Mouse (Mus musculus): ENCODE measurements around the gene Zfp874a.
A peak's percentile ranks its signal among the peaks of the same experiment; 100 is the strongest.
"Not testable (repeated sequence)": the region's sequence is repeated elsewhere in the genome, so short reads cannot be mapped to it uniquely, and the experiment has no call there.

Zfp874a gene

DNA sequence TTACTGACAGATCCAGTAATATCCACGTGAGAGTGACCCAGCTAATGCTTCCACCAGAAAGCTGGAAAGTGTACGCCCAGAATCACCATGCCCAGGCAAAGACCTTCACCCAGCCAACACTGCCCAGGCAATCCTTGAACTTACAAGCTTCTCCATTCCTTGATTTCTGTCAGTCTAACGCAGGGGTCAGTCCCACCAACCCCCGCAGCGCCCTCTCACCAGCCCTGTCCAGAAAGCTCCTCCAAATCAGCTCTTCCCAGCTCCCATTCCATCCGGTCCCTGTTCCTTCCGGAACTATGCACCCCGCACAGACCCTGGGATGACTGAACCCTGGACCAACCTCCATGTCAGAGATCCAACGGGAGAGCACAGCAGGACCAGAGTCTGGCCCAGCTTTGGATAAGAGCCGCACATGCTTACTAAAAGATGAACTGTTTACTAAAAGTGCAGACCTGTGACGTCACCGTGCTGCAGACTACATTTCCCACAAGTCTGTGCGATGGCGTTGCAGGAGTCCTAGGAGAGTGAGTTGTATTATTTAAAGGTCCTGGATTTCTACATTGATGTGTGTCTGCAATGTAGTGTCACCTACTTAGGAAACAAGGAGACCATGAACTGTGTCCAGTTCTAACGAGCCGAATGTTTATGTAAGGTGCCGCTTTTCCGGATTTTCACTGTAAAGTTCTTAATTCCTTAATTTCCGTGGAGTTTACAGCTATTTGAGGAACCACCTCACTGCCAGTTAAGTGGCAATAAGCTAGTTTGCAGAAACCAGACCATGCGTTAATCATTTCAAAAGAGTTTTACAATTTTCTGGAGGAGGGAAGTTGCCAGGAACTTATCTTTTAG is at the start of gene Zfp874a:
TSS of gene Zfp874a (minus strand) at position 453 of the 849 bp plus-strand sequence.
- DNase-seq (ENCODE audit: low spot score): peak; percentile 91

DNA sequence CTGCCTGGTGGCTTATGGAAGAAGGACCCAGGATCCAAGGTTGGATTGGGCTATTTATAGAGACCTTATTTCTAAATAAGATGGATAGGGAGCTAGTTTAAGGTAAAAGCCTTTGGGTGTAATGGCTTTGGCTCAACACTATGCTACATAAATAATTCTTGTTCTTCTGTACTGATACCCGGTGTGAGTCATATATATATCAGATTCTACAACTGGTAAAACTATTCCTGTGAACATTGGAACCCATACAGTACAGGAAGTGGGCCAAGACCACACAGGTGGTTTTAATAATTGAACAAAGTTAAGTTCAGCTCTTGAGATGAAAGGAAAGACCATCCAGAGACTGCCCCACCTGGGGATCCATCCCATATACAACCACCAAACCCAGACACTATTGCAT is 49.5 kb upstream of the Zfp874a start:
- DNase-seq (ENCODE audit: low spot score): no peak

DNA sequence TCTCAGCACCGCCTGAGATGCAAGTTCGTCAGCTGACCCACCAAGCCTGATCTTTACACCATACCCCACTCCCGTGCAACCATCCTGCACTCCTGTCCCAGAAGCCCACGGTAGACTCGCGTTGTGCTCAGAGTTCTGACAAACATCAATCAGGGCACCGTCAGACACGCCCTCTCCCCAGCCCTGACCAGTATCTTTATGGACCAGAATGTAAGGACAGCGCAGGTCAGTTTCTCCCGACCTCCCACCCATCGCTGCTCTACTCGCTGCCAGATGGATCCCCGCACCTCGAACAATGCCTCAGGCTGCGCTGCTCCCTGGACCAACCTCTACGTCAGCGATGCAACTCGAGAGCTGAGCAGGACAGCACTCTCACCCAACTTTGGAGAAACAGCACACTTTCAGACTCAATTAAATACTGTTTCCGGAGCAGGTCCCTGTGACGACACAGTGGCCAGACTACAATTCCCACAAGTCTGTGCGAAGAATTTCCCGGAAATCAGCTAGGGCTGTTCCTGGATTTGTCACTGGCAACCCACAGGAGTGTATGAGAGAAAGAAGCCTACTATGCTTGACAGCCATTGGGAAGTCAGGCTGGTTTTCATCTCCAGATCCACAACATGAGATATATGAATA is 48.8 kb upstream of the Zfp874a start, which contains the start of gene Zfp58:
TSS of gene Zfp58 (minus strand) at position 472 of the 636 bp plus-strand sequence.
- peak; percentile 81 for DNase-seq (ENCODE audit: low spot score)

DNA sequence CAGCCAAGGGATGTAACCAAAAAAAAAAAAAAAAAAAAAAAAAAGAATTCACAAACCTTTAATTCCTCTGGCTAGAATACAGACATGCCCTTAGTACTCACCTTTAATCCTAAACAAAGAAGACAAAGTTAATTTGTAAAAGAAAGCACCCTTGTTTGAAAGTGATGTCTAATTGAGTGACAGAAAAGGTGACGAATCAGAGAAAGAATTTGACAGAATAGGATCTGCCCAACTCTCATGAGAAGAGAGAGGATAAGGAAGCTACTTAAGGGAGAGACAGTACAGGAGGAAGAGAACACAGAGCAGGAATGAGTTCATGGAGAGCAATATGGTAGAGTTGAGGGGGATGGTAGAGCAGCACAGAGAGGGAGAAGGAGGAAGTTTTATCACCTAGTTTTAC is 44.2 kb upstream of the Zfp874a start:
- DNase-seq (ENCODE audit: low spot score): no peak

DNA sequence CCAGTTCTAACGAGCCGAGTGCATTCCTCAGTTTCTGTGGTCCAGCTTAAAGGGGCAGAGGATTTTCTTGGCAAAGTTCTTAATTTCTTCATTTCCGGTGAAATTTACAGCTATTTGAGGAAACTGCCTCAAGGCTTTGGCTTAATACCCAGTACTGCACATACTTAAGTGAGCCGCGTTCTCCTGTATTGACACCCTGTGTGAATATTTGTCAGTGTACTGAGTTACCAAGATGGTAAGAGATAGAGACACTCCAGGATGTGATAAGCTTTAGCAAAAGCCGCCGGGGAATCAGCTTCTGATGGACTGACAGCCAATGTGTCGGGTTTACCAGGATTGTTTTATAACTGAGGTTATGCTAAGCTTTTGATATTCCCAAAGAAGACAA is 33.0 kb upstream of the Zfp874a start:
- no peak for DNase-seq (ENCODE audit: low spot score)

DNA sequence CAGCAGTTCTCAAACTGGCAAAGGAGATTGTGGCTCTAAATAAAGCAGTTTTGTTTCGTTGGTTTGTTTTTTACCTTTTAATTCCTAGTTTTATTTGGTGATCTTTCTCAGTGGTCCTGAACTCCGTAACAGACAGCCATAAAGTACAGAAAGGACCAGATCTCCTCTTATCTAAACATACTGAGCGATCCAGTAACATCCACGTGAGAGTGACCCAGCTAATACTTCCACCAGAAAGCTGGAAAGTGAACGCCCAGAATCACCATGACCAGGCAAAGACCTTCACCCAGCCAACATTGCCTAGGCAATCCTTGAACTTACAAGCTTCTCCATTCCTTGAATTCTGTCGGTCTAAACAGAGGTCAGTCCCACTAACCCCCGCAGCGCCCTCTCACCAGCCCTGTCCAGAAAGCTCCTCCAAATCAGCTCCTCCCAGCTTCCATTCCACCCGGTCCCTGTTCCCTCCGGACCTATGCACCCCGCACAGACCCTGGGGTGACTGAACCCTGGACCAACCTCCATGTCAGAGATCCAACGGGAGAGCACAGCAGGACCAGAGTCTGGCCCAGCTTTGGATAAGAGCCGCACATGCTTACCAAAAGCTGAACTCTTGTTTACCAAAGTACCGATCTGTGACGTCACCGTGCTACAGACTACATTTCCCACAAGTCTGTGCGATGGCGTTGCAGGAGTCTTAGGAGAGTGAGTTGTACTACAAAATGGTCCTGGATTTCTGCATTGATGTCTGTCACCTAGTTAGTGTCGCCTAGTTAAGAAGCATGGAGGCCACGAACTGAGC is 32.4 kb upstream of the Zfp874a start, which contains the start of gene Zfp874b:
TSS of gene Zfp874b (minus strand) at position 634 of the 799 bp plus-strand sequence.
- peak; percentile 89 for DNase-seq (ENCODE audit: low spot score)

DNA sequence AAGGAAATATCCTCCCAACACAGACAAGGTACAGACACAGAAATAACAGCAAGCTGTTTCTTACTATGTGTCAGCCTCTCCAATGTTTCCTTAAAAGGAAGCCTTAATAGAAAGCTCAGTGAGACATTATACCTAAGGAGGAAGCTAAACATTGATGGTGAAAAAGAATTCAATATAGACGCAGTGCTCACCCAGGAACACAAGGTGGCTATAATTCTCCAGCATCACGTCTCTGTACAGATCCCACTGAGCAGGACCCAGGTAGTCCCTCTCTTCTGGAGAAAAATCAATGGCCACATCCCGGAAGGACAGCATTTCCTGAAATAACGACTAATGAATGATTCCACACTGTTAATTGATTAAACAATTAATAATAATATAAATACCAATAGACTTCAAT is 30.1 kb upstream of the Zfp874a start:
- no peak for DNase-seq (ENCODE audit: low spot score)

DNA sequence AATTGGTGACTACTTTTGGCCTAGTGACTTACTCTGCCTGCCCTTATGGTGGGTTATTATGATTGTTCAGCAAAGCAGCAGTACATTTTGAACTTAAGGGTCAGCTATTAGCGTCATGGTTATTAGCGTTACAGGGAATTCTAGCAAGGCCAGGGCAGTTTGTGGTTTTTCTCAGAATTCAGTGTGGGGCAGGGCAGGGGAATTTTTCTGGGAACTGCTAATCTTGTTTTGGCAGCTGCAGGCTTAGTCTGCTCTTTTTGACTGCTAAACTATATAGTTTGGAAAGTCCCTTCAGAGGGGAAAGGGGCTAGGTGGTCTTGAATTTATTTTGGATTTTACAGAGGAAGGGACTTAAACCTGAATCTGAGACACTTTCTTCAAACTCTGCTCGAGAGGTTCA is 17.9 kb upstream of the Zfp874a start:
- no peak for DNase-seq (ENCODE audit: low spot score)

DNA sequence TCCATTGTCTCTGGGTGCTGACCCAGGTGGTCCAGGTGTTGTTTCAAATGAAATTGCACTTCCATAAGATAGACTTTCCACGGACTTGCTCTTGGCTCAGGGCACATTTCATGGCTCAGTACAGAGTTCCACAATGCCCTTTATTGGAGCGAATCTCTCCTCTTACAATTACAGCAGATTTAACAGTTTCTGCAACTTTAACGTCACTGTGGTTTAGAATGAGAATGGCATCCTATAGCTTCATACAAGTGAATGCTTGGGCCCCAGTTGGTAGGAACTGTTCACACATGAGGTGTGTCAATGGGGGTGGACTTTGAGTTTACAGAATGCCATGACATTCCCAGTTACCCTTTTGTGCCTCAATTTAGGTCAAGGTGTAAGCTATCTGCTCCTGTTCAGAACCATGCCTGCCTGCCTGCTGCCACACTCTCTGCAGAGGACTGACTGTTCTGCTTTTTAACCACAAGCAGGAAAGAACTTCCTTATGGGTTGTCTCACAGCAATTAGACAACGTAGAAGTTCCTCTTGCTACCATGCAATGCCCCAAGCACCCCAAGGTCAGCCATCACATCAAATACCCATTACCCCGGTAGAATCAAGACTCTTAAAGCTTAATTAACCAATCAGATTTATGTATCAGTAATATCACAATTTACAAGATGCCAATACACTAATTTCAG is 12.2 kb upstream of the Zfp874a start:
- not testable (repeated sequence) for DNase-seq (ENCODE audit: low spot score)

DNA sequence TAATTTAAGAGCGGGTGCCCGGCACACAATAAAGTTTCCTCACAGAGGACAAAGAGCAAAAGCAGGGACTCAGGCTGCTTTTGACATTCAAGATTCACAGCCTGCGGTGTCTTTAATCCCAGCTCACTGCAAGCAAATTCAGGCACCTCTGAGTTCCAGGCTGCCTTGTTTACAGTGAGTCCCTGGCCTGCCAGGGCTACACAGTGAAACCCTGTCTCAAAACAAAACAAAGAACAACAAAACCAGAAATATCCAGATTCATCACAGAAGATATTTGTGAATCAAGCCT is 541 bp upstream of the Zfp874a start:
- DNase-seq (ENCODE audit: low spot score): no peak

DNA sequence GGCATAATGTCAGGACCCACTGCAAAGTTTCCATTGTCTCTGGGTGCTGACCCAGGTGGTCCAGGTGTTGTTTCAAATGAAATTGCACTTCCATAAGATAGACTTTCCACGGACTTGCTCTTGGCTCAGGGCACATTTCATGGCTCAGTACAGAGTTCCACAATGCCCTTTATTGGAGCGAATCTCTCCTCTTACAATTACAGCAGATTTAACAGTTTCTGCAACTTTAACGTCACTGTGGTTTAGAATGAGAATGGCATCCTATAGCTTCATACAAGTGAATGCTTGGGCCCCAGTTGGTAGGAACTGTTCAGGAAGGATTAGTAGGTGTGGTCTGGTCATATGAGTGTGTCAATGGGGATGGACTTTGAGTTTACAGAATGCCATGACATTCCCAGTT is 14.3 kb downstream of the Zfp874a start:
- DNase-seq (ENCODE audit: low spot score): not testable (repeated sequence)

DNA sequence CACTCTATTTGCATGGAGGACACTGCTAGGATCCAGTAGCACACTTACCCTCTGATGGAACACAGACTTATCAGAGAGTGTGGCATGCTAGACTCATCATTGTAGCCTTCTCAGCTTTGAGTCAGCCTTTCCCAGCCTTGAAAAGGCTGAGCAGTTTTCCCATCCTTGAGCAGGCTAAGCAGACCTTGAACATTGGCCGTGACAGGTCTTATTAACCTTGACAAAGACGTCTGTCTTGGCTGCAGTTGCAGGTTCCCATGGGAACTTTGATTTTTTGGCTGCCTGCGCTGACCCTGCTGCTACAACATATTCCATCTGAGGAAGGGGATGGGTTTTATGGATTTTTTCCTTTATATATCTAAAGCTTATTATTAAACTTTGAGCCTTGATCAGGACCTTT is 23.3 kb downstream of the Zfp874a start:
- DNase-seq (ENCODE audit: low spot score): no peak

DNA sequence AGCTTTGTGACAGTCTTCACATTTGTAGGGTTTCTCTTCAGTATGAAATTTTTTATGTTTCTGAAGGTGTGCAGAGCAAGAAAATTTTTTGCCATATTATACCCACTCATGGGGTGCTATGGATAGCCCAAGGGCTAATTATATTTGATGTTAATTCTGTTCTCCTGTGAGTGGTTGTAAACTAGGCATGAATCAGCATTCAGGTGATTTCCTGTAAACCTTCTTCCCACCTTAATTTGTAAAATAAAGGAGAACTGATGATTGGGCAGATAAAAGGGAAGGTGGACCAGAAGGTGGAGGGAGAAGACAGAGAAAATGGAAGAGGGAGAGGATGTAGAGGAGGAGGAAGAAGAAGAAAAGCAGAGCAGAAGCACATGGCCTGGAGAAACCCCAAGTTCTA is 25.7 kb downstream of the Zfp874a start:
- DNase-seq (ENCODE audit: low spot score): not testable (repeated sequence)

DNA sequence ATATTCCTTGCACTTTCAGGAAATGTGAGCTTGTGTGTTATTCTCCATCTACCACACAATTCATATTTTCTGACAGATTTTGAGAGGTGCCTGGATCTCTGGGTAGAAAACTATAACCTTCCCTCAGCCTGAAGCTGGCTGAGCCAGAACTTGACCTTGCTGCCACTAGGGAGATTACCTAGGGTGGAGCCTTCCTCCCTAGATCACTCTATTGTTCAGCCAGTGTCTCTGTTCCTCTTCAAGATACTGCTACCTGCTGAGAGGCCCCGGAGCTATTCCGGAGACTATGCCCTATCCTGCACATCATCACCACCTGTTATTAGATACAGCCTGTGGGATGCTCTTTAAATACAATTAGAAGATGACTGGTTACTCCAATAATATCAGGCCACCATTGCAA is 28.9 kb downstream of the Zfp874a start:
- not testable (repeated sequence) for DNase-seq (ENCODE audit: low spot score)

DNA sequence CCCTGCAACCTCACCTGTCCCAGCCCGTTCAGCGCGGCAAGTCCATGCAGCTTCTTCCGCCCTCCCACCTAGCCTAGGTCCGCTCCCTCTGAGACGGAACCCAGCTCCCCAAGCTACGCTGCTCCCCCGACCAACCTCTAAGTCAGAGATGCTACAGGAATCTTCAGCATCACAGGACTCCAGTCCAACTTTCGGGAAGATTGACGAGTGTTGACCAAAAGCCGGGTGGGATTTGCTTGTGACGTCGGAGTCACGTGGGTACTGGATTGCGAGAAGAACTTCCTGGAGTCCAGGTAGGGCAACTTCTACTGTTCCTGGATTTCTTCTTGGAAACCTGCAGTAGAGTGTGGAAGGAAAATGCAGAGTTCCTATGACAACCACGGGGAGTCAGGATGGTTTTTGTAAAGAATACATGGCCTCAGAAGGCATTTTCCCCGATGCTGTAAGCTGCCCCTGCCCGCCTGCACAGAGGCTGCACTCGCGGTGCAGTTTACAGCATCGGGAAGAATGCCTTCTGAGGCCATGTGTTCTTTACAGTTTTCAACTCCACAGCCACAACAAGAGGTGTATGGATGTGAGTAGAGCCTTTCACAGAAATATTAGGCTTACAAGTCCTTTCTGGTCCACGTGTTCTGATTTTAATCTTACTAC is 30.1 kb downstream of the Zfp874a start, which contains the start of gene Zfp459:
TSS of gene Zfp459 (minus strand) at position 212 of the 651 bp plus-strand sequence.
- DNase-seq (ENCODE audit: low spot score): peak; percentile 54

DNA sequence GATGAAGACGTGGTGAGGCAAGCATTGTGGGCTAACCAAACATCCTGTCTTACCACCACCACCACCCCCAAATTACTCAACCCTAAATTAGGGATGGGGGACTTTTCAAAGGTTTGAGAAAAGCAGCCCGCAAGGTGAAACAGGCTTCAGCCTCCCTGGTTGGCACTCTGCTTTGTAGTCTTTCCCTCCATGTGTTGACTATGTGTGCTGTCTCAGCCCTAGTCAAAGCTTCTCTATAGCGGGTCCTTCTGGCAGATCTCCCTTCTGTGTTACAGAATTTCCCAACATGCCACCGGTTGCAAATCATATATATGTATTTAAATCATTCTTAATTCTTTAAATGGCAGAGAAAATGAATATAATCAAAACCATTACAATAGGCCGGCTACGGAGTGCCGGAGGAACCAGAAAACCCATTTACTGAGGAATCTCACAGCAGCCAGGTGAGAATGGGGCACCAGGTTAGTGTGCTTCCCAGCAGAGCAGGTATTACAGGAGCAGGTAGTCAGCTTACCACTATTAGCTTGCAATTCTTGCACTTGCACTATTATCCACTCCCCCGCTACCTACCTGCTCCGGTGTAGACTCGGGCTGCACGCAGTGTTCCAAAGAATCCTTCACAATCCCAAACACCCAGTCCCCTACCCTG is 30.7 kb downstream of the Zfp874a start:
- DNase-seq (ENCODE audit: low spot score): no peak

DNA sequence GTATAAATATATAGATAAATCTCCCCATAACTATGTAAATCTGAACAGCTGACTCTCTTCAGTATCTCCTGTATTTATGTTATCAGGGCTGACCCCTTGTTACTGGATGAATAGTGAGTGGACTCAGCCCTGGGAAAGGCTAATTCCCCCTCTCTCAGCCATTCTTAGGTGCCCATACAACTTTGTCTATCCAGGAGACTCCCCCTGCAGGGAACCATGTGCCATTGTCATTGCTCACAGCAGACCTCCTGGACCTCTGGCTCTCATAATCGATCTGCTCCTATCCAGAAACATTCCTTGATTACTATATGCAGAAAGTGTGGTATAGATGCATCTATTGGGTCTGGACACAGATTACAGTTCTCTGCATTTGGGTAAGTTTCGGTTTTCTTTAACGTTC is 34.6 kb downstream of the Zfp874a start:
- no peak for DNase-seq (ENCODE audit: low spot score)

DNA sequence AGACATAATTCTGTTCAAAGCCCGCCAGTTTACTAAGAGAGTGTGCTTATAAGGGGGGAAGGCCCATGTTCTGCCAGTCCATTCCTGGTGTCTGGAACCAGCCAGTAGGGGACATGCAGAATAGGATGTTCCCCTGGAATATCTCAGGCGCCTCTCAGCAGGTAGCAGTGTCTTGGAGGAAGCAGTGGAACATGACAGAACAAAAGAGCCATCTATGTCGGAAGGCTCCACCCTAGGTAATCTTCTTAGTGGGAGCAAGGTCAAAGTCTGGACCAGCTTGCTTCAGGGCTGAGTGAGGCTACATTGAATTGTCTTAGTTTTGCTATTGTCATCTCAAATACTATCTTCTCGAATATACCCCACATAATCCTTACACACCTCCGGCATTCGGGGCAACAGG is 35.7 kb downstream of the Zfp874a start:
- DNase-seq (ENCODE audit: low spot score): no peak

DNA sequence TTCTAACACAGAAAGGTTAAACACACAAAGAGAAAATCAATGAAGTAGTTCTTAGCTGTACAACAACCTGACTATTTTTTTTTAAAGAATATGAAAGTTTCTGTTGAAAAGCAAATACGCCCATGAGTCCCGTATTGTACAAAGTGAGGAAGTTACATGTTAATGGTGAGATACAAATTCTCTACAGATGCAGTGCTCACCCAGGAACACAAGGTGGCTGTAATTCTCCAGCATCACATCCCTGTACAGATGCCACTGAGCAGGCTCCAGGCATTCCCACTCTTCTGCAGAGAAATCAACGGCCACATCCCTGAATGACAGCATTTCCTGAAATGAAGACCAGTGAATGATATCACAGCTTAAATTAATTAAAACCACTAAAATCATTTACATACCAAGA is 37.8 kb downstream of the Zfp874a start:
- DNase-seq (ENCODE audit: low spot score): not testable (repeated sequence)

DNA sequence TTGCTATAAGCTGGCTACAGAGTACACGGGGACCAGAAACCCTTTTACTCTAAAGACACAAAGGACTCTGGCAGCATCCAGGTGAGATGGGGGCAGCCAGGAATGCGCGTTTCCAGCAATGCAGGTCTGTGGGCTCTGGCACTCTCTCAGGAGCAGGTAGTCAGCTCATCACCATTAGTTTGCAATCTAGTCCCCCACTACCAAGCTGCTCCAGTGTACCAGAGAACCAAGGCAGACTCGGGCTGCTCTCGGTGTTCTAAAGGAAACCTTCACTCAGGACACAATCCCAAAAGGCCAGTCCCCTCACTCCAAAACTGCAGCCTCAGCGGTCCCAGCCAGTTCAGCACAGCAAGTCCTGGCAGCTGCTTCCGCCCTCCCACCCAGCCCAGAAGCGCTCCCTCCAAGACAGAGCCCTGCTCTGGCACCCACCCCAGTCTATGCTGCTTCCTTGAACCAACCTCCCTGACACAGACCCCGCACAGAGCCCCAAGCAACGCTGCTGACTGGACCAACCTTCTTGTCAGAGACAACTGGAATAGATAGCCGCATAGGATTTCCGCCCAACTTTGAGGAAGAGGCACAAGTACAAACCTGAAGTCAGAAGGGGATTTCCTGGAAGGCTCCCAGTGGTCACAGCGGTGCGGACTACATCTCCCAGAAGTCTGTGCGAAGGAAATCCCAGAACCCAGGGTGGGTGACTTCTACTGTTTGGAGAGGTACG is 52.1 kb downstream of the Zfp874a start, which contains the start of gene Zfp429:
TSS of gene Zfp429 (minus strand) at position 637 of the 721 bp plus-strand sequence.
- DNase-seq (ENCODE audit: low spot score): peak; percentile 70

Data from urinary bladder, postnatal 14 days (tissue).